Mouse (Mus musculus) ES-Bruce4 (cell line): Measurements from ENCODE around the gene Plxnb1. TPM values are rescaled to one million over a fixed set of nuclear protein-coding genes. Genes with fewer than 3 reads are reported as not detected.

ENCODE experiments used
- H3K27ac ChIP-seq: 2 replicates; pipeline ENCODE4 v1.5.1; 2012; ENCODE audit warnings: low read length, inconsistent platforms; ENCODE audit not compliant: insufficient read depth
- H3K27me3 ChIP-seq: 2 replicates; pipeline ENCODE4 v1.6.1; 2012; ENCODE audit warnings: mild to moderate bottlenecking, low read length, inconsistent platforms; ENCODE audit not compliant: control insufficient read depth, poor library complexity, insufficient read depth, severe bottlenecking
- H3K36me3 ChIP-seq: 2 replicates; pipeline ENCODE4 v1.6.1; 2012; ENCODE audit warnings: inconsistent platforms, mild to moderate bottlenecking, low read length, moderate library complexity; ENCODE audit not compliant: control insufficient read depth, poor library complexity, insufficient read depth, severe bottlenecking
- H3K4me1 ChIP-seq: one replicate; pipeline ENCODE4 v1.8.1; 2011; ENCODE audit warnings: low read length; ENCODE audit not compliant: control insufficient read depth, insufficient read depth
- H3K4me3 ChIP-seq: 2 replicates; pipeline ENCODE4 v1.5.1; 2011; ENCODE audit warnings: low read depth, mild to moderate bottlenecking, low read length
- H3K9ac ChIP-seq: 2 replicates; pipeline ENCODE4 v1.6.1; 2012; ENCODE audit warnings: low read depth, mild to moderate bottlenecking, inconsistent platforms; ENCODE audit not compliant: poor library complexity, severe bottlenecking
- H3K9me3 ChIP-seq: replicated peaks from 2 replicates; pipeline ENCODE4 v1.6.1; 2012; ENCODE audit warnings: mild to moderate bottlenecking, low read length, inconsistent platforms; ENCODE audit not compliant: control insufficient read depth, poor library complexity, insufficient read depth, severe bottlenecking
- CTCF ChIP-seq: IDR thresholded peaks from one replicate; pipeline ENCODE4 v1.8.1; 2011; ENCODE audit warnings: low read depth, low read length
- EP300 ChIP-seq: IDR thresholded peaks from 2 replicates; pipeline ENCODE4 v1.6.1; 2011; ENCODE audit warnings: low read depth, low read length; ENCODE audit not compliant: insufficient read depth
- POLR2A ChIP-seq: IDR thresholded peaks from one replicate; pipeline ENCODE4 v1.8.1; 2011; ENCODE audit warnings: low read length; ENCODE audit not compliant: insufficient read depth
- polyA plus RNA-seq: library from polyadenylated mRNA; stranded (reverse); fragments of >200 nt; gene quantifications from 2 replicates; pipeline ENCODE4 v1.2.4, GENCODE M21; 2011; ENCODE audit warnings: low read depth; ENCODE audit not compliant: missing spikeins, insufficient read depth, insufficient read length

Gene Plxnb1
- polyA plus RNA-seq, 1 experiment, result 16.1 TPM

GRCm38 (mm10) chr9:109116205-109116604 is 21.0 kb downstream of the Plxnb1 start:
- Histone ChIP-seq H3K4me3 (no peak overlapping the region), H3K4me1 (no peaks in the 10 kb centered on the region), H3K9me3 (no peaks in the 10 kb centered on the region), H3K27ac (no peak overlapping the region), H3K9ac (no peak overlapping the region), H3K27me3 (no peaks in the 10 kb centered on the region), H3K36me3 (peaks cover 14% of the 10 kb centered on the region; the same call in 1 of the 2 replicates)
- TF ChIP-seq CTCF, result no peak
- no peak for TF ChIP-seq POLR2A
- no peak for TF ChIP-seq EP300

DNA sequence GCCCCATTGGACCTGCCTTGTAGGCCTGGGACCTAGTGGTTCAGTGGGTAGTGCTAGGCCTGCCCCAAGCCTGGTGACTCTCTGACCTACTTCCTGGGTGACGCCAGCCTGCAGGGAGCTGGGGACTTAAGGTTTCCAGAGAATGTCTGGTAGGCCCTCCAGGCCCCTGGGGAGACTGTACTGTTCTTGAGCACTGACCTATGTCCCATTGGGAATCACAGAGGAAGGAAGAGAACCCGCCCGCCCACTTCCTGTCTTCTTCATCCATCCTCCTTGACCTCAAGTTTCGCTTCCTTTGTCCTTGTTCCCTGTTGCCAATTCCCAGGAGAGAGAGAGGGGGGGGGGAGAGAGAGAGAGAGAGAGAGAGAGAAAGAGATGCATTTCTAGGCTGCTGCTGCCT is 22.9 kb downstream of the Plxnb1 start:
- Histone ChIP-seq H3K9me3 (no peaks in the 10 kb centered on the region), H3K4me3 (no peak overlapping the region), H3K27ac (no peak overlapping the region), H3K27me3 (no peaks in the 10 kb centered on the region), H3K36me3 (peaks cover 14% of the 10 kb centered on the region; the same call in 1 of the 2 replicates), H3K9ac (no peak overlapping the region), H3K4me1 (no peaks in the 10 kb centered on the region)
- no peak for TF ChIP-seq POLR2A
- TF ChIP-seq CTCF, result no peak
- no peak for TF ChIP-seq EP300

- no peak overlapping the region for H3K4me3 ChIP-seq
- TF ChIP-seq POLR2A, result no peak
- no peak for TF ChIP-seq CTCF
- TF ChIP-seq EP300, result no peak
Measured at GRCm38 (mm10) chr9:109119571-109119970, 24.4 kb downstream of the Plxnb1 start.

DNA sequence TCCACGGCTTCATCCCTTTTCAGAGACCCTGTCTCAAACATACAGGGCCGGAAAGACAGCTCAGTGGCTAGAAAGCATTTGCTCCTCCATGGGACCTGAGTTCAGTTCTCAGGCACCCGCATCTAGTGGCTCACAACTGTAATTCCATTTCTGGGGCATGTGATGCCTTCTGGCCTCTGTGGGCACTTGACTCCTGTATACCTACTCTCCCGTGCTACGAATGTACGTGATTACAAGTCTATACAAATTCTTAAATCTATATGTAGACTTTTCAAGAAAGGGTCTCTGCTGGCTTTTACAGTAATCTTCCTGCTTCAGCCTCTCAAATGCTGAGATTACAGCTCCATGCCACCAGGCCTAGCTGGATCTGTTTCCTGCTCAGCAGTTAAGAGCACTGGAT is 25.8 kb downstream of the Plxnb1 start:
- Histone ChIP-seq H3K9me3 (no peaks in the 10 kb centered on the region), H3K9ac (no peak overlapping the region), H3K36me3 (0 out of 2 replicates have a peak, but pooled peaks cover 4% of the 10 kb centered on the region), H3K4me3 (no peak overlapping the region), H3K27me3 (no peaks in the 10 kb centered on the region), H3K4me1 (no peaks in the 10 kb centered on the region), H3K27ac (no peak overlapping the region)
- TF ChIP-seq EP300, result no peak
- TF ChIP-seq POLR2A, result no peak
- no peak for TF ChIP-seq CTCF

More at GRCm38 (mm10) chr9:109119571-109119970, 24.4 kb downstream of the Plxnb1 start:
- peaks cover 10% of the 10 kb centered on the region; the same call in 1 of the 2 replicates for H3K36me3 ChIP-seq
- H3K27ac ChIP-seq, result no peak overlapping the region
- H3K9me3 ChIP-seq, result no peaks in the 10 kb centered on the region
- no peaks in the 10 kb centered on the region for H3K27me3 ChIP-seq
- no peaks in the 10 kb centered on the region for H3K4me1 ChIP-seq
- H3K9ac ChIP-seq, result no peak overlapping the region

DNA sequence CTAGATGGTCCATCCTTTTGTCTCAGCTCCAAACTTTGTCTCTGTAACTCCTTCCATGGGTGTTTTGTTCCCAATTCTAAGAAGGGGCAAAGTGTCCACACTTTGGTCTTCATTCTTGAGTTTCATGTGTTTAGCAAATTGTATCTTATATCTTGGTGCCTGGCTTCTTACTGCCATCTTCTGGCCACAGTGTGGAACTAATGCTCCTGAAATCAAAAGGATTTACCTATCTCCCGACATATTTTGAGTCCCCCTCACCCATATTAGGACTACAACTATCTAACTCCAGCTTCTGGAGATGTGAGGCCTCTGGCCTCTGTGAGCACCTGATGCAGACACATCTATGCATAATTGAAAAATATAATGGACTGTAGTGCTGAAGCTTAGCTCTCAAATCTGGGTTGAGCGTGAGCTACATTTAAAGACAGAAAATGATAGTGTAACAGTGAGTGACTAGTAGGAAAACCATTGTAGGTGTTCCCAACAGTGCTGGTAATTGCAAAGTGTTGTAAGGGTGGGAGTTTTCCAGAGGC is 27.4 kb downstream of the Plxnb1 start:
- Histone ChIP-seq H3K36me3 (no peaks in the 10 kb centered on the region), H3K27me3 (no peaks in the 10 kb centered on the region), H3K27ac (no peak overlapping the region), H3K4me3 (no peak overlapping the region), H3K9me3 (no peaks in the 10 kb centered on the region), H3K4me1 (no peaks in the 10 kb centered on the region), H3K9ac (no peak overlapping the region)
- TF ChIP-seq EP300, result no peak

- H3K36me3 ChIP-seq, result no peaks in the 10 kb centered on the region
Measured at GRCm38 (mm10) chr9:109123266-109123665, 28.1 kb downstream of the Plxnb1 start.

More at GRCm38 (mm10) chr9:109123266-109123665, 28.1 kb downstream of the Plxnb1 start:
- no peaks in the 10 kb centered on the region for H3K4me1 ChIP-seq
- no peak overlapping the region for H3K4me3 ChIP-seq
- no peaks in the 10 kb centered on the region for H3K9me3 ChIP-seq
- TF ChIP-seq POLR2A (no peak), EP300 (no peak), CTCF (no peak)
- H3K27ac ChIP-seq, result no peak overlapping the region
- H3K9ac ChIP-seq, result no peak overlapping the region
- H3K27me3 ChIP-seq, result no peaks in the 10 kb centered on the region
